Mouse (Mus musculus) cerebellum, adult 8-10 months (tissue): ENCODE results near the gene Elmo3.
A peak's percentile ranks its signal among the peaks of the same experiment; 100 is the strongest.
"Not testable (repeated sequence)": the region's sequence is repeated elsewhere in the genome, so short reads cannot be mapped to it uniquely, and the experiment has no call there.

Source experiments
- DNase-seq: peaks from one replicate; pipeline ENCODE4 v3.0.0; 2022

The Elmo3 gene

GRCm38 (mm10) chr8:105276292-105277120 lies 28.9 kb upstream of the Elmo3 start:
- no peak for DNase-seq

GRCm38 (mm10) chr8:105278911-105279334 lies 26.5 kb upstream of the Elmo3 start:
- DNase-seq: peak; percentile 92

- no peak for DNase-seq
Observed at GRCm38 (mm10) chr8:105280567-105280966, 24.8 kb upstream of the Elmo3 start.

- DNase-seq: no peak
Observed at GRCm38 (mm10) chr8:105281821-105282220, 23.6 kb upstream of the Elmo3 start.

- DNase-seq: no peak
Observed at GRCm38 (mm10) chr8:105282239-105282638, 23.2 kb upstream of the Elmo3 start.

- peak; percentile 50 for DNase-seq
Observed at GRCm38 (mm10) chr8:105283074-105283473, 22.3 kb upstream of the Elmo3 start.

- DNase-seq: no peak
Observed at GRCm38 (mm10) chr8:105285514-105285913, 19.9 kb upstream of the Elmo3 start.

- DNase-seq: no peak
Observed at GRCm38 (mm10) chr8:105286907-105287306, 18.5 kb upstream of the Elmo3 start.

- DNase-seq: no peak
Observed at GRCm38 (mm10) chr8:105288231-105288630, 17.2 kb upstream of the Elmo3 start.

GRCm38 (mm10) chr8:105288958-105289732 lies 16.3 kb upstream of the Elmo3 start:
- DNase-seq: peak; percentile 98

GRCm38 (mm10) chr8:105289805-105290460 lies 15.5 kb upstream of the Elmo3 start, which contains the start of gene 4931428F04Rik:
TSS of gene 4931428F04Rik (minus strand) at chr8:105289864.
- peak; percentile 75 for DNase-seq

- peak; percentile 90 for DNase-seq
Observed at GRCm38 (mm10) chr8:105290554-105291314, 14.7 kb upstream of the Elmo3 start.

- not testable (repeated sequence) for DNase-seq
Observed at GRCm38 (mm10) chr8:105291364-105291763, 14.0 kb upstream of the Elmo3 start.

GRCm38 (mm10) chr8:105291802-105292201 lies 13.6 kb upstream of the Elmo3 start:
- not testable (repeated sequence) for DNase-seq

GRCm38 (mm10) chr8:105292471-105292870 lies 12.9 kb upstream of the Elmo3 start:
- DNase-seq: no peak

- DNase-seq: peak; percentile 79
Observed at GRCm38 (mm10) chr8:105293405-105293804, 12.0 kb upstream of the Elmo3 start.

GRCm38 (mm10) chr8:105294776-105295175 lies 10.6 kb upstream of the Elmo3 start:
- DNase-seq: no peak

GRCm38 (mm10) chr8:105295256-105295655 lies 10.1 kb upstream of the Elmo3 start:
- no peak for DNase-seq

GRCm38 (mm10) chr8:105295895-105296573 lies 9.4 kb upstream of the Elmo3 start, which contains the start of gene Exoc3l:
TSS of gene Exoc3l (minus strand) at chr8:105296101.
- DNase-seq: no peak

- DNase-seq: peak; percentile 88
Observed at GRCm38 (mm10) chr8:105297511-105298192, 7.7 kb upstream of the Elmo3 start, which contains the start of gene E2f4. TSS of gene E2f4 (plus strand) at chr8:105297663.
